Mouse (Mus musculus): ENCODE results near the gene Elfn1. TPM values are rescaled to one million over a fixed set of nuclear protein-coding genes. Genes with fewer than 3 reads are reported as not detected.
A peak's percentile ranks its signal among the peaks of the same experiment; 100 is the strongest.

Elfn1 gene
- polyA plus RNA-seq (2016; fragmentation: Nextera tagmentation; extraction: Ambion mirVana) = 0.15 and 0.45 TPM in 2 replicates

DNA sequence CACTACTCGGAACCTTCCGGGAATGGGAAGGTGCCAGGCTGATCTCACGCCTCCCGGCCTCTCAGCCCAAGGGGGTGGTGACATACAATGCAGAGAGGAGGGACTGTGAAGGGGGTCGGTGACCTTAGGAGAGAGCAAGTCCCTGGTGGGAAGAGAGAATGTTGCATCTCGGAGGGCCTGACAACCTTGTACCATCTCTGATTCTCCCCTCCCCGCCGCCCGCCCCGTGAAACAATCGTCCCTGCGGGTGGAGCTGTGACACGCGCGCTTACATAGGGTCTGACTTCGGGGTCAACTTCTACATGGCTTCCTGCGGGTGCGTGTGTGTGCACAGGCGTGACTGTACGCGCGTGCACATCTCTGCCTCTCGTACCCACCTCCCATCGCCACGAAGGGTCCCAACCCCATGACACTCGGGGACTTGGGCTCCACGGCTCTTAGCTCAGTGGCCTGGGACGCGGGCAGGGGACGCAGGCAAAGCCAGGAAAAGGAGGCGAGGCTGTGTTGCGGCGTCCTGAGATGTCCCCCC, at the start of gene Elfn1:
TSS of gene Elfn1 (plus strand) at position 230 of the 529 bp plus-strand sequence.
- H3K4me2 ChIP-seq (replicated peaks) = peak within 1 kb of the TSS; percentile 97
- 1% methylated on average over 33 of the region's 33 CpGs for WGBS
- no peaks in the 10 kb centered on the region for H3K36me3 ChIP-seq
- no peaks in the 10 kb centered on the region for H3K9me3 ChIP-seq
- H3K9ac ChIP-seq = peak within 1 kb of the TSS; percentile 65
- no peak for ATAC-seq (ENCODE audit: insufficient number of reproducible peaks, insufficient read depth, low FRiP score, low TSS enrichment)
- peak within 1 kb of the TSS; percentile 65 for H3K4me3 ChIP-seq
- peaks cover 34% of the 10 kb centered on the region for H3K4me1 ChIP-seq
- peaks cover 82% of the 10 kb centered on the region for H3K27me3 ChIP-seq
- no peak within 1 kb of the TSS for H3K27ac ChIP-seq

DNA sequence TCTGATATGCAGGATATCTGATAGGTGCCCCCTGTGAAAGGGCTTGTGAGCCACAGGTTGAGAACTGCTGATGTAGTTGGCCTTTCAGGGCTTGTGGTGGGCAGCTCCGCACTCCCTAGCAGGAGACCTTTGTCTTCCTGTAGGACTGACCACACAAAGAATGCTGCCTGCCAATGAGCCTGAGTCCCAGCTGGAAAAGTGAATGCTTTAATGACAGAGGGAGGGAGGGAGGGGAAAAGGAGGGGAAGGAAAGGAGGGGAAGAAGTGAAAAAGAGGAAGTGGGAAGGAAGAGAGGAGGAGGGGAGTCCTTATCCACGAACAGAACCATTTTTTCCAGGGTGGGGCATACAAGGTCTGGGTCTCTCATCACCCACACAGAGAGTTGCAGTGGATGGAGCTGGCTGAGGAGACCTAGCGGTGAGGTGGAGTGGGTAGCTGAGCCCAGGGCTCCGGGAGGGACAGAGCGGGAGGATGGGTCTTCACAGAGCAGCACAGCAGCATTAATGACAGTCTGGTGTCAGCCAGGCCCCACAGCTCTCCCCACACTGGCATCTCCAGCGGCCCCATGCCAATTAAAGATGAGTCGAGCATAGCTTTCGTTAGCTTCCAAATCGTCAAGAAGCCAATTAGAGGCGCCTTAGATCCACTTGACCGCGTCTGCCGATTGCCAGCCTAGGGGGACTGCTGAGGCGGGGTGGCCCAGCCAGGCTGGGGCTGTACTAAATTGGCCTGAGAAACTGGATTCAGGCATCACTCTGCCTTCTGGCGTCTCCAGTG, 47.2 kb upstream of the Elfn1 start:
- Histone ChIP-seq H3K4me3 (no peak overlapping the region), H3K9ac (no peak overlapping the region), H3K9me3 (no peaks in the 10 kb centered on the region), H3K4me2 (replicated peaks) (no peak overlapping the region), H3K27me3 (no peaks in the 10 kb centered on the region; the same call in 1 of the 2 replicates), H3K4me1 (no peaks in the 10 kb centered on the region), H3K27ac (no peak overlapping the region), H3K36me3 (no peaks in the 10 kb centered on the region)
- 29% methylated on average over 15 of the region's 15 CpGs for WGBS
- ATAC-seq (ENCODE audit: insufficient number of reproducible peaks, insufficient read depth, low FRiP score, low TSS enrichment) = no peak

DNA sequence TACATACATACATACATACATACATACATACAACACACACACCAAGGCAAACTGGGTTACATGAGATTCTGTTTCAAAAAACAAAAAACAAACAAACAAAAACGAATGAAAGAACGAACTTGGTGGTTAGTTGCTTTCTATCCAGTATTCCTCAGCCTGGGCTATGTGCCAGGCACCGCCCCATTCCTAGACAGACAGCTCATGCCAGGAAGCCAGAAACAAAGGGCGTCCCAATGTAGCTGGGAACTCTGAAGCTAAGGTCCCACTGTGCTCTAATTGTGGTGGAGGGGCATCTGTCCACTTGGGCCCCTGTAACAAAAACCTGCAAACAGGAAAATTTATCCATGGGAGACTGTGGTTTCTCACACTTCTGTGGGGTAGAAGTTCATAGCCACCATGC, 45.0 kb upstream of the Elfn1 start:
- no peak overlapping the region for H3K4me3 ChIP-seq
- no peak overlapping the region for H3K9ac ChIP-seq
- WGBS = 71% methylated on average over 4 of the region's 4 CpGs
- H3K27me3 ChIP-seq = no peaks in the 10 kb centered on the region; the same call in 1 of the 2 replicates
- H3K9me3 ChIP-seq = no peaks in the 10 kb centered on the region
- ATAC-seq (ENCODE audit: insufficient number of reproducible peaks, insufficient read depth, low FRiP score, low TSS enrichment) = no peak
- no peak overlapping the region for H3K4me2 ChIP-seq (replicated peaks)
- no peaks in the 10 kb centered on the region for H3K36me3 ChIP-seq
- no peak overlapping the region for H3K27ac ChIP-seq
- no peaks in the 10 kb centered on the region for H3K4me1 ChIP-seq

DNA sequence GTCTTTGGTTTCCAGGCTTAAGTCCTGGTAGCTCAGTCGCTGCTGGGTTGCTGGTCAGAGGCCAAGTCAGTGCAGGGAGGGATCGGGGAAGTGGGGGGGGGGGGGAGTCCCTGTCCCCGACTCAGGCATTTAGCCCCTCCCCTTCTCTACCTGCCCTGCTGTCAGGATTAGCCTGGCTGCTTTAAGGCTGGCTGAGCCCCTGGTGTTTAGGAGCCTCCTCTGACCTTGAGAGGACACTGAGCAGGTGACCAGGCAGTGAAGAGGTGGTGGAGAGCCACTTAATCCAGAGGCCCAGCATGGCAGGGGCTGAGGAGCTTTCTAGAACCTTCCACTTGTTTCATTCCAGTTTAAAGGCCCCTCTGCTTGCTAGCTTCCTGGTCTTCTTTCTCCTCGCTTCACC, 36.9 kb upstream of the Elfn1 start:
- ATAC-seq (ENCODE audit: insufficient number of reproducible peaks, insufficient read depth, low FRiP score, low TSS enrichment) = no peak
- WGBS = 17% methylated on average over 4 of the region's 4 CpGs
- Histone ChIP-seq H3K9me3 (no peaks in the 10 kb centered on the region), H3K9ac (no peak overlapping the region), H3K4me1 (no peaks in the 10 kb centered on the region), H3K27ac (no peak overlapping the region), H3K4me3 (no peak overlapping the region), H3K27me3 (no peaks in the 10 kb centered on the region), H3K4me2 (replicated peaks) (no peak overlapping the region), H3K36me3 (no peaks in the 10 kb centered on the region)

DNA sequence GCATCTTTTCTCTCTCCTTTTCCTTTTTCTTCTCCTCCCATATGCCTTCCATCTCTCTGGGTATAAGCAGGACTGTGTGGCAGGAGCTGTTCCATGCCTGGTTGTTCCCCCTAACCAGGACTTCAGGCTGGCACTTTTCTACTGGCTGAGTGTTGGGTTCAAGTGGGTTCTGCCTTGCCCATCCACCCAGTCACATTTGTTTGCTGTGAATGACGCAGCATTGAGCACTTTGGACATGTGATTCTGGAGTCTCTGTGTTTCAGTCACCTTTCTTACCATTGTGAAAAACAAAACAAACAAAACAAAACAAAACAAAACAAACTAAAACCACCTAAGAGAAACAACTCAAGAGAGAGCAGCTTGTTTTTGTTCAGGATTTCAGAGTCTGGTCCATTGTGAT, 36.2 kb upstream of the Elfn1 start:
- ATAC-seq (ENCODE audit: insufficient number of reproducible peaks, insufficient read depth, low FRiP score, low TSS enrichment) = no peak

DNA sequence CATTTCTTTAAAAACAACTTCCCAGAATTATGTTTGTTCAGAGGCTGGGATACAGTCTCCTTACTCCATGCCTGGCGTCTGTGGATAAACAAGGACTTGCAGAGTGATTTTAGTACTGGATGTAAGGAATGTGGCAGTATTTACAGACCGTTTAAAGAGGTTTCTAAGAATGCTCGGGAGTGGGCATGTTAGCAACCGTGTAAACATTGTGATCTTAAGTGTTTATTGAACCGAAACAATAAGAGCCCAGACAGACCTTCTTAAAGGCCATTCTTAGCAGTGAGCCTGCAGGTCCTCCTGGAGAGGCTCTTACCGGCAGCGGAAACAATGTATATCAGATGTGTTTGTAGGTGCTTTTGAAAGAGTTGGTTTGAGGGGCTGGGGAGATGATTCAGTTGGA, 30.2 kb upstream of the Elfn1 start:
- Histone ChIP-seq H3K9me3 (no peaks in the 10 kb centered on the region), H3K27ac (no peak overlapping the region), H3K36me3 (no peaks in the 10 kb centered on the region), H3K4me3 (no peak overlapping the region), H3K4me2 (replicated peaks) (no peak overlapping the region), H3K9ac (no peak overlapping the region), H3K27me3 (no peaks in the 10 kb centered on the region), H3K4me1 (no peaks in the 10 kb centered on the region)
- no peak for ATAC-seq (ENCODE audit: insufficient number of reproducible peaks, insufficient read depth, low FRiP score, low TSS enrichment)
- WGBS = 64% methylated on average over 7 of the region's 7 CpGs

More for the DNA sequence above, 36.2 kb upstream of the Elfn1 start:
- Histone ChIP-seq H3K9ac (no peak overlapping the region), H3K27me3 (no peaks in the 10 kb centered on the region), H3K27ac (no peak overlapping the region), H3K9me3 (no peaks in the 10 kb centered on the region), H3K36me3 (no peaks in the 10 kb centered on the region), H3K4me3 (no peak overlapping the region), H3K4me2 (replicated peaks) (no peak overlapping the region), H3K4me1 (no peaks in the 10 kb centered on the region)
- 74% methylated on average over 1 of the region's 1 CpGs for WGBS

DNA sequence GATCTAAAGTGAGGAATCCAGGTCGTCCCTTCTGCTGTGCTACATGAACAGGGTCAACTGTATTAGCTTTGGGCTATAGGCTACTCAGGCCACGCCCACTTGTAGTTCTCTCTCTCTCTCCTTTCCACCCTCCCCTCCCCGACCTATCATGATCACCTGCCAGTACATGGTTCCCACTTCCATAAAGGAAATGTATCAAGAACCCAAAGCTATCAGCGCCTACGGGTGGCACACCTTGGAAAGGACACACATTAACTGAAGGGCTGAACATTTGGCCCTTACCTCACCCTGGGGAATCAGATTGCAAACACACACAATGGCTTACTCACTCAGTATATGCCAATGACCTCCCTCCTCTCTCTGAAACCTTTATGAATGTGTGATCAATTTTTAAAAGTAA, 28.0 kb upstream of the Elfn1 start:
- Histone ChIP-seq H3K27ac (no peak overlapping the region), H3K36me3 (no peaks in the 10 kb centered on the region), H3K27me3 (no peaks in the 10 kb centered on the region), H3K9me3 (no peaks in the 10 kb centered on the region), H3K4me2 (replicated peaks) (no peak overlapping the region), H3K4me3 (no peak overlapping the region), H3K4me1 (no peaks in the 10 kb centered on the region), H3K9ac (no peak overlapping the region)
- WGBS = 82% methylated on average over 5 of the region's 5 CpGs
- no peak for ATAC-seq (ENCODE audit: insufficient number of reproducible peaks, insufficient read depth, low FRiP score, low TSS enrichment)

DNA sequence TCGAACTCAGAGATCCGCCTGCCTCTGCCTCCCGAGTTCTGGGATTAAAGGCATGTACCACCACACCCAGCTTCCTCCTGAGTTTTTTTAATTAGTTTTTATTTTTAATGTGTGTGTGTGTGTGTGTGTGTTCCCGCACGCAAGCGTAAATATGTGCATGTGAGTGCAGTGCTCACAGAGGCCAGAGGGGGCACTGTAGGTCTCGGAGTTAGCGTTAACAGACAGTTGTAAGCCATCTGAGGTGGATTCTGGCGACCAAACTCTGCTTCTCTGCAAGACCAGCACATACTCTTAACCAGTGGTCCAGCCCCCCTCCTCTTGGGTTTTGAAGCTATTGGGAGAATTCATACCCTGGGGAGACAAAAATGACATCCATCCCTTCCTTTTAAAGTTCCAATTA, 26.6 kb upstream of the Elfn1 start:
- Histone ChIP-seq H3K9me3 (no peaks in the 10 kb centered on the region), H3K36me3 (no peaks in the 10 kb centered on the region), H3K27me3 (no peaks in the 10 kb centered on the region), H3K9ac (no peak overlapping the region), H3K4me2 (replicated peaks) (no peak overlapping the region), H3K27ac (no peak overlapping the region), H3K4me3 (no peak overlapping the region), H3K4me1 (no peaks in the 10 kb centered on the region)
- no peak for ATAC-seq (ENCODE audit: insufficient number of reproducible peaks, insufficient read depth, low FRiP score, low TSS enrichment)
- whole genome bisulfite sequencing = 88% methylated on average over 9 of the region's 9 CpGs

DNA sequence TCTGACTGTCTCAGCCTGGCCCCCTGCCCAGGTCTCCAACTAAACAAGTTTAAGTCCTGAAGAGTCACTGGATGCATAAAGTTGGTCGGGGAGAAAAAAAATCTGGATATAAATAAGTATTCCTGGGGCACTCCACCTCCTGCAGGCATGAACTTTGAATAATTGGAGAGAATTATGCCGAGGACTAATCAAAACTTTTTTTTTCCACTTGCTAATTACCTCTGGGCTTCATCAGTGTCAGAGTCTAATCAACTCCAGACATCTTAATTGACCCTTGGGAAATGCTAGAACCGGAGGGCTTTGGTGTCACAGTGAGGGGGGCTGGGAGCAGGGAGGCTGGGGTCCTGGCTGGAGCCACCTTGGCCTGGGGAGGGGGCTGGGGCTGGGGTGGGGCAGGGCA, 19.1 kb upstream of the Elfn1 start:
- peaks cover 21% of the 10 kb centered on the region; the same call in 1 of the 2 replicates for H3K4me1 ChIP-seq
- H3K9ac ChIP-seq = no peak overlapping the region
- H3K9me3 ChIP-seq = no peaks in the 10 kb centered on the region
- no peaks in the 10 kb centered on the region for H3K27me3 ChIP-seq
- no peaks in the 10 kb centered on the region for H3K36me3 ChIP-seq
- H3K4me3 ChIP-seq = no peak overlapping the region
- no peak overlapping the region for H3K27ac ChIP-seq
- no peak overlapping the region for H3K4me2 ChIP-seq (replicated peaks)
- no peak for ATAC-seq (ENCODE audit: insufficient number of reproducible peaks, insufficient read depth, low FRiP score, low TSS enrichment)
- 6% methylated on average over 3 of the region's 3 CpGs for WGBS

DNA sequence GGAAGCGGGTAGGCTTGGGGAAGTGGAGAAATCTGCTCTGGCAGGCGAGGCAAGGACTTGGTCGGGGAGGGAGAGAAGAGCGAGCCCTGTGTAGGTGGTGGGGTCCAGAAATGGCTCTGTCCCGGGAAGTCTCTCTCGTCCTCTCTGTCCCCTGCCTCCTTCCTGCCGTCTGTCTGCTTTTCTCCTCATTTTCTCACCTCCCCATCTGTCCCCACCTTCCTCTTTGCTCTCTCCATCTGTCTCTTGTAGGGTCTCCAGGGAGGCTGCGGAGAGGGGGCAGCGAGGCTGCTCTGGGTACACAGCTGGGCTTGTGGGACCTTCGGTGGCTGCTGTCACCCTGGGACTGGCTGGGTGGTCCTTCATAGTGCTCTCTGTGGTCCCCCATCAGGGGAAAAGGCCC, 18.4 kb upstream of the Elfn1 start:
- Histone ChIP-seq H3K9ac (no peak overlapping the region), H3K27ac (no peak overlapping the region), H3K4me1 (peaks cover 21% of the 10 kb centered on the region; the same call in 1 of the 2 replicates), H3K4me2 (replicated peaks) (no peak overlapping the region), H3K9me3 (no peaks in the 10 kb centered on the region), H3K4me3 (no peak overlapping the region), H3K27me3 (0 out of 2 replicates have a peak, but pooled peaks cover 2% of the 10 kb centered on the region), H3K36me3 (no peaks in the 10 kb centered on the region)
- no peak for ATAC-seq (ENCODE audit: insufficient number of reproducible peaks, insufficient read depth, low FRiP score, low TSS enrichment)
- WGBS = 28% methylated on average over 10 of the region's 10 CpGs

DNA sequence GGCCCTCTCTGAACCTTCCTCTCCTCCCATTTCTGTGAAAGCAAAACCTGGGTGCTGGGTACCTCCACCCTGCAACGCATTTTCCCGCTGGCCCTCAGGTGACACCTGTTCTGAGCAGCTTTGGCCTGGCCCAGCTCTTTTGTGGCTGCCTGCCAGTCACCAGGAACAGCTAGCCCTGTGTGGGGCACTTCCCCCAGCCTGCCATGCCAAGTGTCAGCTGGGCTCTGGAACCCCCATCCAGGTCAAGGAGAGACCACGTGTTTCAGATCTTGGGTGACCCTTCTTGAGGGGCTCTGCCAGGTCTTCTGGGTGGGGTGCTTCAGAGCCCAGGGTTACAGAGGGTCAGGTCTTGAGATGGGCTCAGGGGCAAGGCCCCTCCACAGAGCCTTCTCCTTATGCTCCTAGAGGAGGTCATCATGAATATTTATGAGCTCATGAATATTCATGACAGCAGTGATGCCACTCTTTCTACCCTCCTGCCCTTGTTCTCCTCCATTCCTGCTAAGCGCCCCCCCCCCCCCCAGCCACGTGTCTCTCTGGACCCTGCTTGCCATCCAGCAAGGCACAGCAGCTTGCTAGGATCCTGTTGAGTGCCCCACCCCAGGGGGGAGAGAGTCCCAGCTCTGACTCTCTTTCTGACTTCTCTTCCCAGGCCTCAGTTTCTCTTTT, 15.3 kb upstream of the Elfn1 start:
- H3K4me2 ChIP-seq (replicated peaks) = no peak overlapping the region
- H3K9me3 ChIP-seq = no peaks in the 10 kb centered on the region
- no peak overlapping the region for H3K27ac ChIP-seq
- no peak overlapping the region for H3K9ac ChIP-seq
- H3K4me1 ChIP-seq = peaks cover 21% of the 10 kb centered on the region; the same call in 1 of the 2 replicates
- no peak overlapping the region for H3K4me3 ChIP-seq
- ATAC-seq (ENCODE audit: insufficient number of reproducible peaks, insufficient read depth, low FRiP score, low TSS enrichment) = no peak
- 39% methylated on average over 5 of the region's 5 CpGs for WGBS
- H3K27me3 ChIP-seq = 0 out of 2 replicates have a peak, but pooled peaks cover 2% of the 10 kb centered on the region
- H3K36me3 ChIP-seq = no peaks in the 10 kb centered on the region

DNA sequence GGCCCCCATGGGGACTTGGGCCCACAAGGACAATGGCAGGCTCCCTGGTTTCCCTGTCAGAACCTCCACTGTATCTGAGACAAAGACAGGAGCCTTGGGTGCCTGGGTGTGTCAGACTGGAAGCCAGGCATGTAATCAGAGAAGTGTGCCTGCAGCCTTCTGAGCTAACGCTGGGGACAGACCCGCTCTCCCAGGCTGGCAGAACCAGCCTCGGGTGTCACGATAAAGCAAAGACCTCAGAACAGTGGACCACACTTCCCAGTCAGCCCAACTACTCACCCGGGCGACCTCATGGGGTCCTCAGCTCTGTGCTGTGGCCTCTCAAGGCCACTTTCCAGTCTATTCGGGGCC, 14.8 kb upstream of the Elfn1 start:
- no peaks in the 10 kb centered on the region for H3K9me3 ChIP-seq
- H3K27ac ChIP-seq = no peak overlapping the region
- 0 out of 2 replicates have a peak, but pooled peaks cover 2% of the 10 kb centered on the region for H3K27me3 ChIP-seq
- no peak overlapping the region for H3K4me3 ChIP-seq
- H3K4me2 ChIP-seq (replicated peaks) = no peak overlapping the region
- H3K9ac ChIP-seq = no peak overlapping the region
- peak; percentile 8; the same call in 1 of the 2 replicates for ATAC-seq (ENCODE audit: insufficient number of reproducible peaks, insufficient read depth, low FRiP score, low TSS enrichment)
- WGBS = 20% methylated on average over 7 of the region's 7 CpGs
- H3K36me3 ChIP-seq = no peaks in the 10 kb centered on the region
- H3K4me1 ChIP-seq = peaks cover 21% of the 10 kb centered on the region; the same call in 1 of the 2 replicates

Data from embryonic facial prominence, embryonic 12.5 days (tissue).